Mouse (Mus musculus) forebrain, embryonic 10.5 days (tissue): Measurements from ENCODE around the gene Dtd1. TPM values are rescaled to one million over a fixed set of nuclear protein-coding genes. Genes with fewer than 3 reads are reported as not detected.

Source experiments
- DNase-seq: peaks from one replicate; pipeline ENCODE4 v3.0.0-alpha.2; 2017; ENCODE audit warnings: low spot score; ENCODE audit errors: extremely low spot score
- H3K27ac ChIP-seq: fragments of 300-500 bp; sonication (generic); 2 replicates; pipeline ENCODE4 v1.5.1; 2016; ENCODE audit warnings: mild to moderate bottlenecking
- H3K27me3 ChIP-seq: fragments of 300-500 bp; sonication (generic); 2 replicates; pipeline ENCODE4 v1.6.1; 2016; ENCODE audit warnings: mild to moderate bottlenecking; ENCODE audit not compliant: poor library complexity, severe bottlenecking
- H3K36me3 ChIP-seq: fragments of 300-500 bp; sonication (generic); replicated peaks from 2 replicates; pipeline ENCODE4 v1.6.1; 2016; ENCODE audit warnings: mild to moderate bottlenecking, moderate library complexity
- H3K4me1 ChIP-seq: fragments of 300-500 bp; sonication (generic); 2 replicates; pipeline ENCODE4 v1.6.1; 2016
- H3K4me3 ChIP-seq: fragments of 300-500 bp; sonication (generic); 2 replicates; pipeline ENCODE4 v1.5.1; 2016; ENCODE audit warnings: mild to moderate bottlenecking, moderate library complexity
- H3K9me3 ChIP-seq: fragments of 300-500 bp; sonication (generic); 2 replicates; pipeline ENCODE4 v1.6.1; 2016; ENCODE audit warnings: mild to moderate bottlenecking, moderate library complexity
- WGBS: fragments of 180-500 bp; shearing (Covaris S2); methylation state at CpG from one replicate; pipeline ENCODE4 v1.1.7; 2016; 5-methylcytosine and 5-hydroxymethylcytosine counted together
- polyA plus RNA-seq: library from polyadenylated mRNA; unstranded; fragments of >200 nt; fragmentation: Nextera tagmentation; extraction: Ambion mirVana; gene quantifications from 2 replicates; pipeline ENCODE4 v1.2.1, GENCODE M21; 2016

Dtd1 gene
- polyA plus RNA-seq, 1 experiment from 2014 or later = 37.7 TPM

DNA sequence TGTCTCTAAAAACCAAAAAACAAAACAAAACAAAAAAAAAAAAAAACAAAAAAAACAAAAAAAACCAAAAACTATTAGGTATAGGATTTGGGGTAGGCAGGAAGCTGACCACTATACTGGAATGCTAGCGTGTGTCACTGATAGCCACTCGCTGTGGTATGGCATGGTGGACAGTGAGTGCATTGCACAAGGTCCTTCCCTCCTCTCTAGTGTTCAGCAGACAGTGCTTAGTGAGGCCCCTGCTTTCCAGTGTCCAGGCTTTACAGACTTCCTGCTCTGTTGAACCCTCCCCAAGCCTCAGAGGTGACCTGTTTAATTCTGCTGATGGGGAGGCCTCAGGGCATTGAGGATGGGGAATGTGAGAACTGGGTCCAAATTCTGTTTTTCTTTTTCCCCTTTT is 95.2 kb downstream of the Dtd1 start:
- WGBS = 91% methylated on average over 2 of the region's 2 CpGs
- Histone ChIP-seq H3K27me3 (no peaks in the 10 kb centered on the region), H3K27ac (no peak overlapping the region), H3K4me3 (no peak overlapping the region), H3K9me3 (no peaks in the 10 kb centered on the region), H3K36me3 (no peaks in the 10 kb centered on the region), H3K4me1 (no peaks in the 10 kb centered on the region)
- no peak for DNase-seq

GRCm38 (mm10) chr2:144698046-144698445 is 98.3 kb downstream of the Dtd1 start:
- Histone ChIP-seq H3K9me3 (no peaks in the 10 kb centered on the region), H3K36me3 (no peaks in the 10 kb centered on the region), H3K27me3 (no peaks in the 10 kb centered on the region), H3K4me3 (no peak overlapping the region), H3K4me1 (no peaks in the 10 kb centered on the region), H3K27ac (no peak overlapping the region)
- no peak for DNase-seq
- 92% methylated on average over 12 of the region's 12 CpGs for WGBS

DNA sequence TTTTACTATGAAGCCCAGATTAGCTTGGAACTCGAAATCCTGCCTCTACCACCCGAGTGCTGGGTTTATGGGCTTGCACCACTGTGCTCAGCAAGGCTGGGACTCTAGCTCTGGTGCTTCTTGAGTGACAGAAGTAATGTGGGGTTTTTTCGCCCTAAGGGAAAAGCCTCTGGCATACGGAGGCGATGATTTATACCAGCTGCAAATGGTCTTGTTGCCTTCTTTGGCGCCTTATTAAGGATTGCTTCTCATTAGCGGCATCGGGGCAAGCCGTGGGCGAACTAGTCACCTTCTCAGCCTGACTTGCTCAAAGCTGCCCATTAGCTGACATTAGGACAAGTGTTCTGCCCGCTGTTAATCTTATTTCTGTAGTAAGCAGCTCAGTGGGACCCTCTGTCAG is 100.9 kb downstream of the Dtd1 start:
- H3K36me3 ChIP-seq = no peaks in the 10 kb centered on the region
- H3K27ac ChIP-seq = no peak overlapping the region
- 92% methylated on average over 11 of the region's 11 CpGs for WGBS
- no peaks in the 10 kb centered on the region for H3K4me1 ChIP-seq
- H3K9me3 ChIP-seq = no peaks in the 10 kb centered on the region
- H3K4me3 ChIP-seq = no peak overlapping the region
- no peak for DNase-seq
- no peaks in the 10 kb centered on the region for H3K27me3 ChIP-seq

DNA sequence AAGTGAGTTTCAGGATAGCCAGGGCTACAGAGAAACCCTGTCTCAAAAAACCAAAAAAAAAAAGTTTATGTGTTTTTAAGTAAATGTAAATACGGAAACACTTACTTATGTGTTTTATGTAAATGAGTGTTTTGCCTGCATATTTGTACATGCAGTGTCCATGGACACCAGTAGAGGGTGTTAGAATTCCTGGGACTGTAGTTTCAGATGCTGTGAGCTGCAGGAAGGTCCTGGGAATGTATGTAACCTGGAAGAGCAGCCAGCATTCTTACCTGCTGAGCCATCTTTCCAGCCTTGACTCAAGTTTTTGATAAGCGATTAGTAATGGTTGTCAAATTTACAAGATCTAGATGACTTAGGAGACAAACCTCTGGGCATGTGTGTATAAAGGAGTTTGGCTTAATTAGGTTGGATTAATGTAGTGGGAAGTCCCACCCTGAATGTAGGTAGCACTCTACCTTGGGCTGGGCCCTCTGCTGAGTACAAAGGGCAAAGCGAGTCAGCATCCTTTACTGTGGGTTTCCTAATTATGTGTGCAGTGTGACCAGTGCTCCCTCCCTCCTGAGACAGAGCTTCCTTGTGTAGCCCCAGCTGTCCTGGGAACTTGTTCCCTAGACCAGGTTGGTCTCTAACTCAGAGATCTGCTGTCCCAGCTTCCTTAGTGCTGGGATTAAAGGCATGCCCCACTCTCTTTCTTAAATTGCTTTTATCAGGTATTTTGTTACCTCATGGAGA is 101.9 kb downstream of the Dtd1 start:
- Histone ChIP-seq H3K9me3 (no peaks in the 10 kb centered on the region), H3K4me3 (no peak overlapping the region), H3K27ac (no peak overlapping the region), H3K27me3 (no peaks in the 10 kb centered on the region), H3K4me1 (no peaks in the 10 kb centered on the region), H3K36me3 (no peaks in the 10 kb centered on the region)
- no peak for DNase-seq
- WGBS = 92% methylated on average over 3 of the region's 3 CpGs

DNA sequence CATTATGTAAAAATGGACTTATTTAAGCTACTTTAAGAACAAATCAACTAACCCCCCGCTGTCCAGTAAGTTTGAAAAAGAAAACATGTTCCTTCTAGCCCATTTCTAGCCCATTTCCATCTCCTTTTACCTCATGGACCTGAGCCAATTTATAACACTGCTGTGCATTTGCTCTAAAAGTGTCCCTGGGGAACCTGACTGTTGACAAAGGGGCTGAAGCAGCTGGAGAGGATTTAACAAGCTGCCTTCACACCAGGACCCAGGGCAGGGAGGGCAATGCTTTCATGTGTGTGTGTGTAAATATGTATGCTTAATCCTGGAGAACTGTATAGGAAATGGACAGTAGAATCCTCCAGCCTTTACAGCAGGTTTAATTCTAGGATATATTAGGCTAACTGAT is 109.6 kb downstream of the Dtd1 start:
- Histone ChIP-seq H3K36me3 (no peaks in the 10 kb centered on the region), H3K4me3 (no peak overlapping the region), H3K27ac (no peak overlapping the region), H3K4me1 (peaks cover 22% of the 10 kb centered on the region), H3K27me3 (no peaks in the 10 kb centered on the region), H3K9me3 (no peaks in the 10 kb centered on the region; the same call in 1 of the 2 replicates)
- 70% methylated on average over 1 of the region's 1 CpGs for WGBS
- DNase-seq = no peak

DNA sequence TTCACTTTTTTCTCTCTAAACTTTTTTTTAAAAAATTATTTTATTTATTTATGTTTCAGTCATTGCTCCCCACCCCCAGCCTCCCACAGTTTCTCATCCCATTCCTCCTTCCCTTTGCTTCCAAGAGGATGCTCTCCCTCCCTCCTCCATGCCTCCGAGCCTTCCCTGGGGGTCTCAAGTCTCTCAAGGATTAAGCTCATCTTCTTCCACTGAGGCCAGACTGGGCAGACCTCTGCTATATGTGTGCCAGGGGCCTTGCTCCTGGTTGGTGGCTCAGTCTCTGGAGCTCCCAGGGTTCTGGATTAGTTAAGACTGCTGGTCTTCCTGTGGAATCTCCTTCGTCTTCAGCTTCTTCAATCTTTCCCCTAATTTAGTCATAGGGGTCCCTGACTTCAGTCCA is 110.0 kb downstream of the Dtd1 start:
- Histone ChIP-seq H3K27me3 (no peaks in the 10 kb centered on the region), H3K4me1 (peaks cover 22% of the 10 kb centered on the region), H3K4me3 (no peak overlapping the region), H3K36me3 (no peaks in the 10 kb centered on the region), H3K9me3 (no peaks in the 10 kb centered on the region; the same call in 1 of the 2 replicates), H3K27ac (0 out of 2 replicates have a peak overlapping the region, but pooled peaks have one; percentile 48)
- 72% methylated on average over 2 of the region's 2 CpGs for WGBS
- DNase-seq = no peak

DNA sequence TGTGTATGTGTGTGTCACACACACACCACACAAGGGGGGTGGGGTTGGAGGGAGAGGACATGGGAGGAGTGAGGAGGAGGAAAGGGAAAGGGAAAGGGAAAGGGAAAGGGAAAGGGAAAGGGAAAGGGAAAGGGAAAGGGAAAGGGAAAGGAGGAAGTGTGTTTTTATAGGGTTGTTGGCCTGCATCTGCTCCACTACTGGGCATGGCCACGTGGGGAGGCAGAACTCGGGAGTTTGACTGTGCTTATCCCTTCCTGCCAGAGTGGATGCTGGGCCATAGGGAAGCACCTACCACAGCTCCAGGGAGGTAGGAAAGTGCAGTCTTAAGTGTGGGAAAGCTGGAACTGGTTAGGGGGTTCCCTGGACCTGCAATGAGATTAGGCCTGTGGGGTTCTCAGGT is 114.9 kb downstream of the Dtd1 start:
- Histone ChIP-seq H3K27ac (no peak overlapping the region), H3K36me3 (no peaks in the 10 kb centered on the region), H3K4me1 (peaks cover 14% of the 10 kb centered on the region), H3K27me3 (no peaks in the 10 kb centered on the region), H3K4me3 (no peak overlapping the region), H3K9me3 (no peaks in the 10 kb centered on the region; the same call in 1 of the 2 replicates)
- WGBS = 97% methylated on average over 2 of the region's 2 CpGs
- no peak for DNase-seq

GRCm38 (mm10) chr2:144715211-144715768 is 115.6 kb downstream of the Dtd1 start:
- WGBS = 75% methylated on average over 2 of the region's 2 CpGs
- H3K4me1 ChIP-seq = peaks cover 11% of the 10 kb centered on the region
- no peak for DNase-seq
- H3K27me3 ChIP-seq = no peaks in the 10 kb centered on the region
- H3K36me3 ChIP-seq = no peaks in the 10 kb centered on the region
- no peaks in the 10 kb centered on the region; the same call in 1 of the 2 replicates for H3K9me3 ChIP-seq
- H3K27ac ChIP-seq = no peak overlapping the region
- no peak overlapping the region for H3K4me3 ChIP-seq

GRCm38 (mm10) chr2:144716248-144716647 is 116.6 kb downstream of the Dtd1 start:
- 92% methylated on average over 5 of the region's 5 CpGs for WGBS
- Histone ChIP-seq H3K27me3 (no peaks in the 10 kb centered on the region), H3K36me3 (no peaks in the 10 kb centered on the region), H3K4me3 (no peak overlapping the region), H3K4me1 (peaks cover 19% of the 10 kb centered on the region), H3K9me3 (no peaks in the 10 kb centered on the region), H3K27ac (no peak overlapping the region)
- DNase-seq = no peak

GRCm38 (mm10) chr2:144718273-144718672 is 118.6 kb downstream of the Dtd1 start:
- Histone ChIP-seq H3K36me3 (no peaks in the 10 kb centered on the region), H3K4me3 (no peak overlapping the region), H3K27ac (no peak overlapping the region), H3K9me3 (no peaks in the 10 kb centered on the region), H3K4me1 (peaks cover 19% of the 10 kb centered on the region), H3K27me3 (no peaks in the 10 kb centered on the region)
- WGBS = 62% methylated on average over 5 of the region's 5 CpGs
- no peak for DNase-seq

DNA sequence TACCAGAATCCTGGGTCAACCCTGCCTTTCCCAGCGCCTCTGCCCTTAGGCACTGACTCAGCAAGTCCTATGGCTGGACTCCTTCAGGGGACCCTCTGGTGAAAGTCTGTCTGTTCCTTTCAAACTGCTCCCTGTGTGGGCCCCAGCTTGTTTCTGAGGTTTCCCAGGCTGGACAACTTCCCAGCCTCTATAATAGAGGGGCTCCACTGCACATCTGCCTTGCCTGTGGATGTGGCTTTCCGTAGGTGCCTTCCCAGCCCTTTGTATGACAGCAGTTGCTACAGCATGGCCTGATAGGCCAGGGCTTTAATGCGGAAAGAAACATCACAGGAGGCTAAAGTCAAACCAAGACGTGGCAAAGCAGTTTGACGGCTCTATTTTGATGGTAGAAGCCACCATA is 119.6 kb downstream of the Dtd1 start:
- H3K27me3 ChIP-seq = no peaks in the 10 kb centered on the region

DNA sequence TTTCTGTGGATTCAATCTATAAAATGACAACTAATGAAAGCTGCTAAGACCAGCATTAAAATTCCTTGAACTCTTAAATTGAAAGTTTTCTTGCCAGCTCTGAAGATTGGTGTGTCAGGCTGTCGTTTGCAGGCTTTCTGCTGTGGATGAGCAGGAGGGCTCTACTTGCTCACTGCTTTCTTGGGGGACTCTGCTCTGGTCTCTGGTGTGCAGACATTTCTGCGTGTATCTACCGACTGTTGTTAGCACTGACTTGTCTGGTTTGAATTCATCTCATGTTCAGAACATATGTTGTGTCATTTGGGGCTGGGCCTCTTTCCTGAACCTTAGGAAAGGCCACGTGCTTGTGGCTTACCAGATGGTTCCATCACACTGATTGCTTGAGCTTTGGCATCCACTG is 120.0 kb downstream of the Dtd1 start:
- H3K27ac ChIP-seq = no peak overlapping the region
- no peak overlapping the region for H3K4me3 ChIP-seq
- no peaks in the 10 kb centered on the region for H3K27me3 ChIP-seq
- no peaks in the 10 kb centered on the region for H3K9me3 ChIP-seq
- no peak for DNase-seq
- H3K36me3 ChIP-seq = no peaks in the 10 kb centered on the region
- 89% methylated on average over 4 of the region's 4 CpGs for WGBS
- peaks cover 19% of the 10 kb centered on the region for H3K4me1 ChIP-seq

More for the DNA sequence above, 119.6 kb downstream of the Dtd1 start:
- Histone ChIP-seq H3K27ac (peak overlapping the region; percentile 48; the same call in 1 of the 2 replicates), H3K4me1 (peaks cover 19% of the 10 kb centered on the region), H3K36me3 (no peaks in the 10 kb centered on the region), H3K9me3 (no peaks in the 10 kb centered on the region), H3K4me3 (no peak overlapping the region)
- DNase-seq = no peak
- WGBS = 82% methylated on average over 5 of the region's 5 CpGs

GRCm38 (mm10) chr2:144720407-144720959 is 120.8 kb downstream of the Dtd1 start:
- H3K4me3 ChIP-seq = no peak overlapping the region
- DNase-seq = no peak
- H3K27me3 ChIP-seq = no peaks in the 10 kb centered on the region
- H3K4me1 ChIP-seq = peaks cover 19% of the 10 kb centered on the region
- WGBS = 53% methylated on average over 5 of the region's 5 CpGs
- no peak overlapping the region for H3K27ac ChIP-seq
- H3K9me3 ChIP-seq = no peaks in the 10 kb centered on the region
- H3K36me3 ChIP-seq = no peaks in the 10 kb centered on the region
